Mouse (Mus musculus) myocyte (in vitro differentiated cells): ENCODE measurements around the gene Ano1.

Experiments used
- E2F4 ChIP-seq: IDR thresholded peaks from one replicate; pipeline ENCODE4 v1.6.1; 2011; ENCODE audit warnings: mild to moderate bottlenecking, control low read depth, moderate library complexity; ENCODE audit not compliant: insufficient read depth
- MYOD1 ChIP-seq, 3 experiments: IDR thresholded peaks; one replicate each; pipeline ENCODE4 v1.6.1; 2011; ENCODE audit warnings: control low read depth in 2 of 3, low read depth in 2 of 3, mild to moderate bottlenecking in 2 of 3, moderate library complexity in 1 of 3; ENCODE audit not compliant: insufficient read length in 2 of 3, control insufficient read depth in 1 of 3
- MYOG ChIP-seq, 3 experiments: IDR thresholded peaks; one replicate each; pipeline ENCODE4 v1.6.1; 2011; ENCODE audit warnings: control low read depth in 2 of 3, low read depth in 2 of 3, mild to moderate bottlenecking in 2 of 3; ENCODE audit not compliant: insufficient read length in 2 of 3, control insufficient read depth in 1 of 3, insufficient read depth in 1 of 3
- POLR2A ChIP-seq: IDR thresholded peaks from one replicate; pipeline ENCODE4 v1.6.1; 2011; ENCODE audit warnings: low read depth, mild to moderate bottlenecking, control low read depth, moderate library complexity; ENCODE audit not compliant: insufficient read length
- POLR2AphosphoS2 ChIP-seq: IDR thresholded peaks from one replicate; pipeline ENCODE4 v1.6.1; 2011; ENCODE audit warnings: low read depth, control low read depth; ENCODE audit not compliant: insufficient read length
- TCF12 ChIP-seq: IDR thresholded peaks from one replicate; pipeline ENCODE4 v1.6.1; 2011; ENCODE audit warnings: mild to moderate bottlenecking, control low read depth; ENCODE audit not compliant: poor library complexity, insufficient read depth, severe bottlenecking

DNA sequence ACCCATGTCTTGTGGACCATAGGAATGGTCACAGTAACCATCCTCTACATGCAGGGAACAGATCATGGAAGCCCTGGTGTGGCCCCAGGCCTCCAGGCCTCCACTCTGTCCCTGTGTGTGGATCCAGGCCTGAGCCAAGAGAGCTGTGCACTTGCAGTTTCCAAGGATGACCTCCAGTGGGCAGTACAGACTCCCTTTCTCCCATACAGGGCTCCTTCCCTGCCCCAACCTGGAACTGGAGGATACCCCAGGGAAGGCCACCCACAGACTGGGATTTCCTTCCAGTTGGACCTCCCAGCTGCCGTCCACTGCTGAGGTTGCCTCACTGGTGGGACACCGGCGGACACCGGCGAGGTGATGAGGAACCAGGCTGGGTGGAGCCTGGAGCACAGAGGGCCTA is 29.6 kb upstream of the Ano1 start:
- no peak for TF ChIP-seq E2F4
- no peak for TF ChIP-seq POLR2A
- no peak for TF ChIP-seq MYOG (IDR thresholded peaks at IDR 0.05; ENCODE audit: control insufficient read depth in 1 of 3, insufficient read depth in 1 of 3, insufficient read length in 2 of 3, low read depth in 2 of 3)
- no peak for TF ChIP-seq POLR2AphosphoS2
- no peak for TF ChIP-seq TCF12
- TF ChIP-seq MYOD1 (IDR thresholded peaks at IDR 0.05; ENCODE audit: control insufficient read depth in 1 of 3, insufficient read length in 2 of 3, low read depth in 2 of 3): no peak
